ENCODE assay signal across 20 mouse cellular contexts in the genomic region with DNA sequence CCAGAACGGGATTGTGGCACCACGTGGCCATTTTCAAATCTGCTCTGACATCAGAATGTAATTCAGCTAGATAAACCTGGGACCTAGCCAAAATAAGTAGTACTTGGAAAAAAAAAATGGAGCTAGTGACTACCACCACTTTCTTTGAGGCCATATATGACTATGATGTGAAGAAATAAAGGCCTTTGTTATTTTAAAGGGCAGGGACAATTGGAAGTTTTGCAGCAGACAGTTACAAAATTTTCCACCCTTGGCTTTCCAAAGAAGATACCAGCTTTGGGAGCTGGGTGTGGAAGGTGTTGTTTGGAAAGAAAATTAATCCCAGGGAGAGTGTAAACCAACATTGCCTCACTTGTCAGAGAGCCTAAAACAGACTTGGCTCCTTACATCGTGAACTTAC. TPM values are rescaled to one million over a fixed set of nuclear protein-coding genes. Genes with fewer than 3 reads are reported as not detected.
"Had no signal": no experiment of that assay in that cellular context is flagged by ENCODE, and none has a peak within 500 bp of the region (broad histone marks: within the 10 kb centered on the region; RNA-seq: fewer than 3 reads in every experiment).

No protein-coding gene starts in this region.

- H3K27ac ChIP-seq: liver, embryonic 14.5 days; macrophage; midbrain, embryonic 13.5 days; midbrain, embryonic 15.5 days; neural tube, embryonic 13.5 days; neural tube, embryonic 15.5 days had no signal

- H3K9ac ChIP-seq: liver, embryonic 14.5 days; lung, embryonic 14.5 days; midbrain, embryonic 13.5 days; midbrain, embryonic 15.5 days; neural tube, embryonic 13.5 days; neural tube, embryonic 15.5 days had no signal

- ATAC-seq: midbrain, embryonic 13.5 days; midbrain, embryonic 15.5 days had no signal

- H3K4me2 ChIP-seq: lung, embryonic 14.5 days; midbrain, embryonic 11.5 days; midbrain, embryonic 13.5 days; midbrain, embryonic 15.5 days; neural tube, embryonic 13.5 days; neural tube, embryonic 15.5 days had no signal

- DNase-seq: lung, adult 18-20 months; lung, embryonic 14.5 days; lung, postnatal 36 days; retina, postnatal 1 day; right cerebral cortex, adult 18-20 months; right cerebral cortex, postnatal 25 days; right cerebral cortex, postnatal 4 days; spleen, adult 18-20 months; thymus, adult 18-20 months; thymus, postnatal 25 days; thymus, postnatal 4 days had no signal

- H3K36me3 ChIP-seq: midbrain, embryonic 13.5 days; midbrain, embryonic 15.5 days; neural tube, embryonic 13.5 days; neural tube, embryonic 15.5 days had no signal

- H3K4me3 ChIP-seq: megakaryocyte, embryonic 14.5 days; midbrain, embryonic 13.5 days; midbrain, embryonic 15.5 days; neural tube, embryonic 13.5 days; neural tube, embryonic 15.5 days had no signal

- H3K9me3 ChIP-seq: midbrain, embryonic 13.5 days; midbrain, embryonic 15.5 days; neural tube, embryonic 13.5 days; neural tube, embryonic 15.5 days had no signal

RNA-seq across cellular contexts. Expression of gene Gm973, which starts 37.2 kb away (rescaled TPM):
- polyA plus RNA-seq: liver, embryonic 16.5 days; lung, embryonic 14.5 days; macrophage had no signal
